Mouse (Mus musculus) liver, embryonic 14.5 days (tissue): ENCODE data around the gene Nmur1. TPM values are rescaled to one million over a fixed set of nuclear protein-coding genes. Genes with fewer than 3 reads are reported as not detected.
A peak's percentile ranks its signal among the peaks of the same experiment; 100 is the strongest.

Source experiments
- ATAC-seq: fragments of 200-750 bp; cut with Nextera tagmentation; 2 replicates; pipeline ENCODE4 v1.8.0; 2017; ENCODE audit warnings: moderate number of reproducible peaks, mild to moderate bottlenecking, moderate library complexity; ENCODE audit not compliant: insufficient read depth
- DNase-seq, 3 experiments: peaks; one replicate each; pipeline ENCODE4 v3.0.0-alpha.2; 2012 to 2013; ENCODE audit warnings: low read depth in 3 of 3, low spot score in 3 of 3
- H3K27ac ChIP-seq: fragments of 300-500 bp; sonication (generic); 2 replicates; pipeline ENCODE4 v1.5.1; 2014; ENCODE audit warnings: moderate library complexity, mild to moderate bottlenecking, control low read depth, inconsistent platforms
- H3K27me3 ChIP-seq: fragments of 300-500 bp; sonication (generic); 2 replicates; pipeline ENCODE4 v1.6.1; 2014; ENCODE audit warnings: mild to moderate bottlenecking, low read length, moderate library complexity; ENCODE audit not compliant: control insufficient read depth, insufficient read depth
- H3K36me3 ChIP-seq: fragments of 300-500 bp; sonication (generic); replicated peaks from 2 replicates; pipeline ENCODE4 v1.6.1; 2014; ENCODE audit warnings: low read depth; ENCODE audit not compliant: control insufficient read depth, insufficient read depth
- H3K4me1 ChIP-seq, 2 experiments: fragments of 200-500 bp in 1 of 2; fragments of 300-500 bp in 1 of 2; sonication (generic) in 1 of 2; replicated peaks; 2 replicates each; pipeline ENCODE4 v1.6.1; 2012 to 2014; ENCODE audit warnings: antibody characterized with exemption in 1 of 2, inconsistent platforms in 1 of 2, low read length in 1 of 2; ENCODE audit not compliant: control insufficient read depth in 2 of 2, insufficient read depth in 2 of 2
- H3K4me2 ChIP-seq: fragments of 300-500 bp; sonication (generic); 2 replicates; pipeline ENCODE4 v1.6.1; 2014; ENCODE audit warnings: low read depth, mild to moderate bottlenecking, control low read depth, moderate library complexity
- H3K4me3 ChIP-seq, 2 experiments: fragments of 200-500 bp in 1 of 2; fragments of 300-500 bp in 1 of 2; sonication (generic) in 1 of 2; 2 replicates each; pipeline ENCODE4 v1.5.1; 2012 to 2014; ENCODE audit warnings: low read depth in 2 of 2, low read length in 2 of 2, mild to moderate bottlenecking in 2 of 2, control low read depth in 1 of 2, inconsistent platforms in 1 of 2, moderate library complexity in 1 of 2; ENCODE audit not compliant: insufficient read depth in 1 of 2
- H3K9ac ChIP-seq: fragments of 300-500 bp; sonication (generic); replicated peaks from 2 replicates; pipeline ENCODE4 v1.6.1; 2014; ENCODE audit warnings: mild to moderate bottlenecking, control low read depth, moderate library complexity
- H3K9me3 ChIP-seq: fragments of 300-500 bp; sonication (generic); 2 replicates; pipeline ENCODE4 v1.6.1; 2016; ENCODE audit warnings: low read length, mixed read lengths; ENCODE audit not compliant: control insufficient read depth
- CTCF ChIP-seq: IDR thresholded peaks from 2 replicates; pipeline ENCODE4 v1.5.1; 2016; ENCODE audit warnings: antibody characterized with exemption, low read depth, control low read depth
- EP300 ChIP-seq: IDR thresholded peaks from 2 replicates; pipeline ENCODE4 v1.6.1; 2016; ENCODE audit warnings: antibody characterized with exemption, low read depth
- WGBS: fragments of 180-500 bp; shearing (Covaris S2); extraction: QIAGEN DNeasy Blood & Tissue Kit; methylation state at CpG from one replicate; pipeline ENCODE4 v1.1.7; 2014; ENCODE audit not compliant: insufficient replicate concordance; 5-methylcytosine and 5-hydroxymethylcytosine counted together
- polyA plus RNA-seq, 2 experiments: library from polyadenylated mRNA; depleted of rRNA in 1 of 2; stranded (reverse) in 1 of 2; unstranded in 1 of 2; fragments of >200 nt; fragmentation: Nextera tagmentation in 1 of 2; extraction: Ambion mirVana in 1 of 2; gene quantifications; 2 replicates each; pipeline versions ENCODE4 v1.2.1 to v1.2.3; 2012 to 2014

The Nmur1 gene
- polyA plus RNA-seq, 2 experiments = not detected

DNA sequence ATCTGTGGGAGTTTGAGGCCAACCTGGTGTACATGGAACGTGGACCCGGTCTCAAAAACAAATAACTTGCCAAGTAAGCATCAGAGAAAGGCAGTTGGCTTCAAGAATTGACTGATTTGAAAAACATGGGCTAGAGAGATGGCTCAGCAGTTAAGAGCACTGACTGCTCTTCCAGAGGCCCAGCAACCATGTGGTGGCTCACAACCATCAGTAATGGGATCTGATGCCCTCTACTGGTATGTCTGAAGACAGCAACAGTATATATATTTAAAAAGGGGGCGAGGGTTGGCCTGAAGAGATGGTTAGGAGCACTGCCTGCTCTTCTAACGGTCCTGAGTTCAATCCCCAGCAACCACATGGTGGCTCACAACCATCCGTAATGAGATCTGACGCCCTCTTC, 62.4 kb downstream of the Nmur1 start:
- no peaks in the 10 kb centered on the region for H3K9me3 ChIP-seq
- H3K9ac ChIP-seq = no peak overlapping the region
- no peaks in the 10 kb centered on the region for H3K27me3 ChIP-seq
- H3K27ac ChIP-seq = no peak overlapping the region
- TF ChIP-seq CTCF (peak; percentile 75), EP300 (no peak)
- peaks cover 7 to 18% of the 10 kb centered on the region in 2 experiments for H3K4me1 ChIP-seq
- H3K4me3 ChIP-seq = no peak overlapping the region
- no peaks in the 10 kb centered on the region for H3K36me3 ChIP-seq
- 14% methylated on average over 6 of the region's 6 CpGs for WGBS
- no peak overlapping the region for H3K4me2 ChIP-seq
- no peak for ATAC-seq
- no peak for DNase-seq

DNA sequence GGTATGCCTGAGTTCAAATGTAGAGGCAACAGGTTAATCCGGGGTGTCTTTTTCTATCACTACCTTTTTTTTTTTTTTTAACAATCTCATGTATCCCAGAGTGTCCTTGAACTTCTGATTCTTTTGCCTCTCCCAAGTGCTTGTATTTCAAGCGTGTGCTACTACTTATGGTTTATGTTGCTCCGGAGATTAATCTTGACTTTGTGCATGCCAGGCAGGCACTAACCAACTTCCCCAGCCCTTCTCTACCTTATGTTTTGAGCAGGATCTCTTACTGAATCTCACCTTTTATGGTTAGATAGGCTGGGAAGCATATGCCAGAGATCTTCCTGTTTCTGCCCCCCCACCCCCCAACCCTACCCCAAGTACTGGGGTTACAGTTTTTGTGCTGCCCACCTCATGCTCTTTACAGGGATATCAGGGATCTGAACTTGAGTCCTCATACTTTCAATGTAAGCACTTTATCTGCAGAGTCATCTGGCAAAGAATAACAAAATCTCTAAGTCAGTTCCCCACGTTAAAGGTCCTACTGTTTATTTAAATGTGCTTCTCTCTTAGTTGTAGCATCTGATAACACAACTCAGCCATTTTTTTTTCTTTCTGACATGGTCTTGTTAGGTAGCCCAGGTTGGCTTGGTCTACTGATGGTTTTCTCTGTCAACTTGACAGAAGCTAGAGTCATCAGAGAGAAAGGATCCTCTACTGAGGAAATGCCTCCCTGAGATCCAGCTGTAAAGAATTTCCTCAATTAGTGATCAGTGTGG, 64.0 kb downstream of the Nmur1 start:
- ATAC-seq (no peak), DNase-seq (no peak)
- Histone ChIP-seq H3K9me3 (no peaks in the 10 kb centered on the region), H3K27ac (no peak overlapping the region), H3K4me1 (peaks cover 9 to 20% of the 10 kb centered on the region in 2 experiments), H3K9ac (no peak overlapping the region), H3K36me3 (peaks cover 9% of the 10 kb centered on the region), H3K4me3 (no peak overlapping the region), H3K27me3 (no peaks in the 10 kb centered on the region), H3K4me2 (no peak overlapping the region)
- 58% methylated on average over 4 of the region's 4 CpGs for WGBS
- TF ChIP-seq EP300 (no peak), CTCF (no peak)

DNA sequence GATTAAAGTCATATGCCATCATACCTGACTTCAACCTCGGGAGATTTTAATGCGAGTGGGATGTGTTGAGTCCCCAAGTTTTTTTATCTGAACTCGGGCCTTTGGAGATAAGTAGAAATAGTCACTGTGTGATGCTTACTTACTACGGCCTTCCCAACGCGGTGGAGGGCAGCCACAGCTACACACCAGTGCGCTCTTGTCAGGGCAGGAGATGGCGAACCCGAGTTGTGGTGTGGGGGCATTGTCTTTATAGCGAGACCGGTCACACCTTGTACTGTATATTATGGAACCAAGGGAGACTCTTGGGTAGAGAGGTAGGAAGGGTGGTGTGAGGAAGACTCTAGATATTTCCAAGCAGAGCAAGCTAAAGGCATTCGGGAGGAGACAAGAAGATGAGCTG, 65.6 kb downstream of the Nmur1 start:
- ATAC-seq = no peak
- Histone ChIP-seq H3K4me3 (peak overlapping the region; percentile 93), H3K9me3 (no peaks in the 10 kb centered on the region), H3K4me2 (peak overlapping the region; percentile 84), H3K27me3 (no peaks in the 10 kb centered on the region), H3K9ac (peak overlapping the region; percentile 92), H3K4me1 (peaks cover 9 to 23% of the 10 kb centered on the region in 2 experiments), H3K36me3 (peaks cover 25% of the 10 kb centered on the region), H3K27ac (peak overlapping the region; percentile 66)
- no peak for TF ChIP-seq CTCF
- TF ChIP-seq EP300 = no peak
- 8% methylated on average over 12 of the region's 12 CpGs for WGBS
- no peak for DNase-seq

DNA sequence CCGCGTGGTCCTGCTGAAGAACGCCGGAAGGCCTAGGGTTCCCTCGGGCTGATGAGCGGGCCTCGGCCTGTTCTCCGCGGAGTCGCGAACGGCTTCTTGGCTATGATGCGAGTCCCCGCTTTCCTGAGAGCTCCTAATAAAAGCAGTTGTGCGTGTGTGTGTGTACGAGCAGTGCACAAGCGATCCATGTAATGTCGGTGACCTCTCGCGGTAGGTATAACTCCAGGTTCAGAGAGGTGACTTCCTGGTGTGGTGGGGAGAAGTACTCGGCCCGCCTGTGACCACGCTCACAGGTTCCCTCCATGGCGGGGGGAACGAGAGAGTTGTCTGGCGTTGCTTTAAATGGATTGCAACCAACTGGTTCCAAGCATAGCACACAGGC, 66.2 kb downstream of the Nmur1 start:
- peak overlapping the region; percentile 93 for H3K4me3 ChIP-seq
- peak overlapping the region; percentile 66 for H3K27ac ChIP-seq
- H3K4me2 ChIP-seq = peak overlapping the region; percentile 84
- peak; percentile 16 for ATAC-seq
- H3K9me3 ChIP-seq = no peaks in the 10 kb centered on the region
- peaks cover 9 to 23% of the 10 kb centered on the region in 2 experiments for H3K4me1 ChIP-seq
- no peaks in the 10 kb centered on the region for H3K27me3 ChIP-seq
- TF ChIP-seq EP300 (no peak), CTCF (no peak)
- WGBS = under 1% methylated on average over 26 of the region's 26 CpGs
- peaks cover 32% of the 10 kb centered on the region for H3K36me3 ChIP-seq
- no peak for DNase-seq
- peak overlapping the region; percentile 92 for H3K9ac ChIP-seq

DNA sequence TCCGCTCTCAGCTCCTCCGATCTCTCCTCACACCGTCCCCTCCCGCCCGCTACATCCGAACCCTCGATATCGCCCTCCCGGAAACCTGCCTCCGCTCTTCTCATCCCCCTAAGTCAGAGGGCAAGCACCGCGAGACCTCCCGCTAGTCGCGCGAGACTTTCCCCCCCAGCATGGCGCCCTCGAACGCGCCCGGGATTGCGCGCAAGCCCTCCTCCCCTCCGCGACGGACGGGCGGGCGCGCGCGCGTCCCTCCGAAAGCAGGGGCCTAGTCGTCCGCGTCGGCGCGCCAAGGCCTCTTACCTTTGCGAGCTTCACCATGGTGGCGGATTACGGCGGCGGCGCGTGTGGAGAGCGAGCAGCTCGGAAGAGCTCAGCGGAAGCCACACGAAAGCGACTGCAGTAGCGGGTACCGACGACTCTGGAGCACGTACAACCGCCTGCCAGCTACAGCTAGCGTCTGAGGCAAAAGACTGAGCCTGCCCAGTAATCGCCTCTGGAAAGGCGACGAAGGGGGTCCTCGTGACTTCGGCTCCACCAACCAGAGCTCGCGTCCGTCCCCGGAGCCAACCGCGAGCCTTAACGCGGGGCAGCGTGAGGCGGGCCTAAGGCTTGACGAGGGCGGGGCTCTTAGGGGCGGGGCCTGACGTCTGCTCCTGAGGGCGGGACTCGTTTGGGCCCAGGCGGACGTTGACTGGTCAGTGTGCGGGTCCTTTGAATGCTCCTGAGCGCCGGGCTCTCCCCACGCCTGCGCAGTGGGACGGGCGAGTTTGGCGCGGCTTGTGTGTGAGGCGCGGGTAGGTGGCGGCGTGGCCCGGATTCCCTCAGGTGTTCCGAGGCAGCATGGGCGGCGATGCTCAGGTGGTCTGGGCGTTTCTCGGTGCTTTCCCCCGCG, 66.9 kb downstream of the Nmur1 start, which contains the start of gene Ncl:
Ncl (minus strand) TSS at position 495 of the 892 bp plus-strand sequence.
- Histone ChIP-seq H3K27ac (peak within 1 kb of the TSS; percentile 91), H3K9me3 (no peaks in the 10 kb centered on the region), H3K36me3 (peaks cover 38% of the 10 kb centered on the region), H3K4me1 (peaks cover 9 to 23% of the 10 kb centered on the region in 2 experiments), H3K4me3 (peak within 1 kb of the TSS; percentile 93), H3K9ac (peak within 1 kb of the TSS; percentile 92), H3K4me2 (peak within 1 kb of the TSS; percentile 87), H3K27me3 (no peaks in the 10 kb centered on the region)
- TF ChIP-seq EP300 = no peak
- peak; percentile 1; the same call in 1 of the 2 replicates for TF ChIP-seq CTCF
- DNase-seq (peak; percentile 97 to 98 (median 98)), ATAC-seq (peak; percentile 94)
- under 1% methylated on average over 101 of the region's 102 CpGs for WGBS
